Mouse (Mus musculus): Measurements from ENCODE around the gene Hivep3. TPM values are rescaled to one million over a fixed set of nuclear protein-coding genes. Genes with fewer than 3 reads are reported as not detected.

The Hivep3 gene
- total RNA-seq, 4 experiments from 2014 or later: 44.8 to 49.2 (median 47.6) TPM

DNA sequence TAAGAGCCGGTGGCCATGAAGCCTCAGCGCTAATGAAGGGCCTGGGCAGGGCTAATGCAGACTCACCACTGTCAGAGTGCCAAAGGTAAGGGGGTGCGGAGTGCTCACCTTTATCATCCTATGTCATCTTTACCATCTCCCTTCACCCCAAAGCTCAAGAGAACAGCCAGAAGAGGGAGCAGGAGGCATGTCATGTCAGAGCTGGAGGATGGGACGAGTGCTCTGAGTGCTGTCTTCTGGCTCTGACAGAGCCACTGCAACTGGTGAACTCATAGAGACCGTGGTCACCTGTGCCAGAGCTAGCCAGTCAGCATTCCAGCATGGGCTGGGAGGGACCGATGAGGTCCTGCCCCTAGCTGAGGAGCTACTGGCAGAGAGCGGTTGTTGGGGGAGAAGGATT, 27.2 kb downstream of the Hivep3 start:
- DNase-seq (ENCODE audit: low spot score in 2 of 2): no peak

DNA sequence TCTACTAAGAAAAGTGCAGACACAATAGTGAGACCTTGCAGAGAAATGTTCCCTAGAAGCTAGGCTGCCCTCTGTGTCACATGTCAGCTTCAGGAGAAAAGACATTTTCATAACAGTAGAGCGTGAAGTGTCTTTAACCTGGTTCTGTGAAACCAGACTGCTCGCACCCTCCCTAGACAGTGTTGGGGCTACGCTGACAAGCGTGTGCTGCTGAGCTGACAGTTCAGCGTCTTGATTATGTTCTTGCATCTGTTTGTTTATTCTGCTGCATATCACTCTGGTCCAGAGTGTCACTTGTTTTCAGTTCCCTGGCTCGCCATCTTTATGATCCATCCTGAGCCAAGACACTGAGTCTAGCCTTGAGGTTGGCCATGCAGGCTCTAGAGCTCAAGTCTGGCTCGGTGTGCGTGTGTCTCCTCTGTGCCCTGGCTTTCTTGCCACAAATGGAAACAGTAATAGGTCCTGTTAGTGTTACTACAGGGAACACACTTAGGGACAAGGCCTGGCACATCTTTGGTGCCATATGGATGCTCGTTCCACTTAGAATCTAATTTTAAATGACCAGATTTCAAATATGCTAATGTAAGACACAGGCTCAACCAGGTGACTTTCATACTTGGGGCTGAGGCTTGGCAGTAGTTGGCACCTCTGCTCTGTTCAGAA, 28.0 kb downstream of the Hivep3 start:
- DNase-seq (ENCODE audit: low spot score in 2 of 2): peak in 1 of 2 experiments; percentile 45

DNA sequence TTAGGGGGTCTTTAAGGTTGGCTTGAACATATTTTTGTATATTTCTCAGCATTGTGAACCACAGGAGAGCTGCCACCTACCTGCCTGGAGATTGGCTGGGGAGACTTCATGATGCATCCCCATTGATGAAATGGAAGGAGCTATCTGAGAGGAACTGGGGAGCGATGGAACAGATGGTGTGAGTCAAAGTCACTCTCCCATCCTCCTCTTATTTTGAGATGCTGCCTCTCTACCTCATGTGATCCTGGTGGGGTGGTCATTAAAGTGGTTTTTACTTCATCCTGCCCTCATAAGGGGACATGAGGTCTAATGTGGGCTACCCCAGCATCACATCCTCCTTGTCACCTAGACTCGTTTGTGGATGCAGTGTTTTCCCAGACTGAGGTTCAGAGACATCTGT, 28.6 kb downstream of the Hivep3 start:
- DNase-seq (ENCODE audit: low spot score in 2 of 2): no peak

DNA sequence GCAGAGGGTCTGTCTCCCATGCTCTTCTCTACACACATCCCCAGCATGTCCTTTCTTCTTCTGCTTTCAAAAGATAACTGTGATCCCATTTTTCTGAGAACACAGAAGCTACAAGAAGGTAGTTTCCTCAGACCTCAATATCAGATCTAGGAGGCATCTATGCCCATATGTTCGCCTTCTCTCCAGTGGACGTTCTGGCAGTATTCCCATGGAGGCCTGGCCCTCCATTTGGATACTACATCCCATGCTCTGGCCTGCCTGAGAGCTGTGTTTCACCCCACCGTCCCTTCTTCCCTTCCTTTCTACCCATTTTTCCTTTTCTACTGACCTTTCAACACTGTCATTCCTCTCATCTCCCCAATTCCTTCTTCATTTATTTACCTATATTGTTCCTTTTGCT, 34.5 kb downstream of the Hivep3 start:
- DNase-seq (ENCODE audit: low spot score in 2 of 2): no peak

DNA sequence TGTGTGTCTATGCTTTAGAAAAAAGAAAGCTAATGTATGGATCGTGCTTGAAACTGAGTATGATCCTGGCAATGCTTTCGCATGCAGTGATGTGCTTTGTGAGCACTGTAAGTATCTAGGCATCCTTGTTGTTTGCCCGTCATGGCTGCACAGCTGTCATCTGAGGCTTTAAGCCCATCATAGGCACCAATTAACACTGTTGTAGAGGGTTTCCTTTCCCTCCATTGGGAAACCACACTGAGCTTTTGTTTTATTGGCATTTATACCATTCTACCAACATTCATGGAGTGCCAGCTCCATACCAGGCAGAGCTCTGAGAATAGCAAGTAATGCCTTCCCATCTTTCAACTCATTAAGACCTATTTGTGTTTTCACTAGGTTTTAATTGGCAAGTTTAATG, 42.3 kb downstream of the Hivep3 start:
- DNase-seq (ENCODE audit: low spot score in 2 of 2): no peak

DNA sequence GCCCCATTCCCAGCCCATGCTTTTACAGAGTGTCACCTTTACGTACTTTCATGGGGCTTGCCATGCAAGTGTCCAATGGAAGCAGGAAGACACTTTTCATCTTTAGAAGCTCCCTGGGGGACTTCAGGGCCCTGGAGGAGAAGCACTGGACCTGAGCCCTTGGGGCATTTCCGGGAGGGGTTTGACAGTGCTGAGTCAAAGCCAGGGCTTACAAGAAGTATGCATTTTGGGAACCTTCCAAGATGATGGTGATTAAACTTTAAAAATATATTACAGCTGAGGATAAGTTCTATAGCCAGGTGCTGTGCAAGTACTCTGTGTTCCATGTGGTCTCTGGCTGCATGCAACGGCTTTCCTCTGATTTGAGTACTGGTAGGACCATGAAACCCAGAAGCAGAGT, 43.6 kb downstream of the Hivep3 start:
- no peak for DNase-seq (ENCODE audit: low spot score in 2 of 2)

DNA sequence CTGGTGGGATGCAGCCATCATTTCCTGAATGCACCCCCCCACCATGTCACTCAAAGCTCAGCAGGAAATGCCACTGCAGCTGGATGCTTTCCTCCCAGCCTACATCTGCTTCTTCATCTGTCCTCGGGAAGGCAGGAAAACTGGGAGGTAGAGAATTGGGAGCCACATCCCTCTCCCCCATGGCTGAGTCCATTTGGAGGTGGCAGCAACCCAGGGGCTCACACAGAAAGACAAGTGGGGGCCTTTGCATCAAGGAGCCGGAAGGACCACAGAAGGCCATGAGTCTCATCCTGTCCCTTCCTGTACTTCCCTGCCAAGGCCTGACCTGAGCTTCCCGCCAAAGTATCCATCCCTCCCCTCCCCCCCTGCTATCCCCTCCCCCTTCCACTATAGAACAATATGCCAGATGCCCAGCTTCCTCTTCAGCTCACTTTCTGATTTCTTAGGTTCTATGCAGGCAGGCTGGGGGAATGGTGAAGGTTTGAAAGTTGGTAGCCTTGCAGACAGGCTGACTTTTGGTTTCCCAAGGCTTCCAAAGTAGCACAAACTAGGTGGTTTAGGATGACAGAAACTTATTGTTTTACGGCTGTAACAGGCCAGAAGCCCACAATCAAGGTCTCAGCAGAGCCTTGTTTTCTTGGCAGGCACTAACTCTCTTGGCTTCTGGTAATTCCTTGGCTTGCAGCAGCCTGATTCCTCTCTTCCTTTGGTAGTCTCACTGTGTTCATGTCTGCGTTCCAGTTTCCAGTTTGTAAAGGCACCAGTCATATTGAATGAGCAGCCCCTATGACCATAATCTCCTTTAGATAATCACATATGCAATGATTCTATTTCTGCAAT, 46.2 kb downstream of the Hivep3 start:
- no peak for DNase-seq (ENCODE audit: low spot score in 2 of 2)

DNA sequence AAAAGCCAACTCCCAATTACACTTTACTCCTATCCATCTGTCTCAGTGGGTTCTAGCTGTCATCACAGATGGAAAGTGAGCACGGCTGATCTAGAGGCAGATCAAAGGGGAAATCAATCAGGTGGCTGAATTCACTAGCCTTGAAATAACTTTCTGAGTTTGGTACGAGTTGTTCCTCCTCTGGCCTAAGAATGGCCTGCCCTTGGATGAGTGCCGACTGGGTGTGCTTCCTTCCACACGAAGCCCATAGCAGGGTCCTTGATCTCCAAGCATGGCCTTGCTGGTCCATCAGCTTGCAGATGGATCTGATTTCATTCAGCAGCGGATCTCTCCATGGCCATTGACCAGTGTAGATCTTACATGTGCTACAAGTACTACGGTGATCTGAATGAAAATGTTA, 47.3 kb downstream of the Hivep3 start:
- DNase-seq (ENCODE audit: low spot score in 2 of 2): no peak

DNA sequence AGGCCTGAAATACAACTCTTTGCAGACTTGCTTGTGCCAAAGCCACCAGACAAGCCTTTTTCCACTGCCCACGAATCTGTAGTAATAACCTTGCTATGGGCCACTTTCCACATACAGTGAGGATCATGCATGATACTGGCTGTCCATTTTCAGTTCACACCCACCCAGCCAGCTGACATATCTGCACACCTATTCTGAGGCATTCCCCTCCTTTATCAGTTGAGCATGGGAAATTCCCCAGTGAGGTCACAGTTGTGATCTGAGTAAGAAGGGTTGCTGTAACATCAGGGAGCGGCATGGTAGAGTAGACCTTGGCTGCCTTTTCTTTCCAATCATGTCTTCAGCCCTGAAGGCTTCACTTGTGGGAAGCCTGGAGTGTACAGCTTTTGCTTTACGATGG, 51.4 kb downstream of the Hivep3 start:
- DNase-seq (ENCODE audit: low spot score in 2 of 2): no peak

DNA sequence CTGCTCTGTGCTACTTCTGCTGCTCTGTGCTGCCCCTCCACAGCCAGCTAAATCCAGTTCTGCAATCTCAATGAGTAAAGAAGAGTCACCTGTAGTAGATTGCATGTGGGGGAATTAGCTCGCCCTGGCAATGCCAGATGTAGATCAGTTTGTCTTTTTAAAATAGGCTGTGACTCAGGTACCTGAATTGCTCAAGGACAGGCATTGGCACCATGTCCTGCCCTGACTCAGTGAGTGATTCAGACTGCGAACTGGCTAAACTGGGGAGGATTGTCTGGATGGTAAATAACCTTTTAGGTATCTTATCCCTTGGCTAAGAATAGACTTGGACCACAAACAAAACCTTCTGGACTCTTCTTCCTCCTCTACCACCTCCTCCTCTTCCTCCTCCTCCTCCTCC, 52.7 kb downstream of the Hivep3 start:
- DNase-seq (ENCODE audit: low spot score in 2 of 2): no peak

DNA sequence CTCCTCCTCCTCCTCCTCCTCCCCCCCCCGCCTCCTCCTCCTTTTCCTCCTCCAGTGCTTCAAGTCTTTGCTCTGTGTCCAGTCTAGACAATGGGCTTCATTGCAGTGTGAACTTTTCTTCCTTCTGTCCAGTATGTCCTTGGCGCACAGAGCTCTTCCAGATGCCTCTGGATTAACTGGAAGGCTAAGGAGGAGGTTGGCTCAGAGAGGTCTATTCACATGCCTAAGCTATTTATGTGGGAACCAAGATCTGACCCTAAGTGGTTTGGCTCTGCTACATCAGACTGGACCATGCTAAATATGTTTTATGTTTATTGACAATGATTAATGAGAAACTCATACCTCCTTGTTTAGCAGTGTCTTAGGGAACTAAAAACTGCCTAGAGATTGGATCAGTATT, 53.1 kb downstream of the Hivep3 start:
- no peak for DNase-seq (ENCODE audit: low spot score in 2 of 2)

DNA sequence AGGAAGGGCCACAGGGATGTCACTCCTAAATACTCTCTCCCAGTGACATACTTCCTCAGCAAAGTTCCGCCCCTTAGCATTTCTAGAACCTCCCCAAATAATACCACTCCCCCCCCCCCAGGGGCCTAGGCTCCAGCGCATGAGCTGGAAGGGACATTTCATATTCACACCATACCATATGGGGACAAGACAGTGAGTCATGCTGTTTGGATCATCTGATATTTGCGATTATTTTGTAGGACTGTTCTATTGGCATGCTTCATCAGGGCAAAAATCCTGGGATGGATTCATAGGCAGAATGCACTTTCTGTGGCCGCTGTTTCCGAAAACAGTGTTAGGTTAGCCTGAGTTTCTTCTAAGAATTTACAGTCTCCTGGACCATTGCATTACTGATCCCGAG, 55.2 kb downstream of the Hivep3 start:
- DNase-seq (ENCODE audit: low spot score in 2 of 2): no peak

DNA sequence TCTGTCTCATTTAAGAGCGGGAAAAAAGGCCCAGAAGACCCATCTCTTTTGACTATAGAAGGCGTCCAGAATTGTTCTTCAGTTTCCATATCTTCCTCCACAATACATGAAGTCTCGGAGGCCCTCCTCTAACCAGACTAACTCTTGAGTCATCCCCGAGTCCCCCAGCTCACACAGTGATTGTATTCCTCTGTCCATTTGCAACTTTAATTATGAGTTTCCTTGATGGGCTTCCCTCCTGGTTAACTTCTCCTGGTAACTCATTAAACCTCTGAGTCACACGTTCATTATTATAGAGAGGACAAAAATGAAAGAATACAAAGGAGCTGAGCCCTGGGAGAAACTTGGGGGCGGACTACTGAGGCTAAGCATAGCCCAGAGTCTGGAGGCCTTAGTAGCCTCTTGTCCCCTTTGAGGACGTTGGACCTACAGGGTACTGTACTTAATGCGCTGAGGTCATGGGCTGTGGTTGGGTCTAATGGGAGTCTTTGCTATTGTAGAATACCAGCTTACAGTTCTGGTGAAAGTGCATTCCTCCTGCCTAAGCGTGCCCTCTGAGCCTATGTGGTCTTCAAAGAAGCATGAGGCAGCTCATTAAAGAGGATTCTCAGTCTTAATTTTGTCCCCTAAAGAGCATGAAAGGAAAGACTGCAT, 56.0 kb downstream of the Hivep3 start:
- no peak for DNase-seq (ENCODE audit: low spot score in 2 of 2)

DNA sequence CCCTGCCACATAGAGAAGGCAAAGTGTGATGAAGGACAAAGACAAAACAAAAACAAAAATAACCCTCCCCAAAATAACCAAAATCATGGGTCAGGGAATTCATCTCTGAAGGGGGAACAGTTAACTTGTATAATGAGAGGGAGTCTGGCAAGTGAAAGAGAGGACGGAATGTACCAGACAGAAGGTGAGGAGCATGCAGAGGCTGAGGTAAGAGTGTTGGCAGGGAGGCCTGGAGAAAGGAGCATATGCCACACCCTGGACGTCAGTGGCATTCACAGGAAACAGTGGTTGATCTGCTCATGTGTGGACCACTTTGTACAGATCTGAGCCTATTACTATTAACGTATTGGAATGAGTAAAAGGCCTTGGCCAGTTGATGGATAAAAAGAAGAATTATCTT, 65.3 kb downstream of the Hivep3 start:
- no peak for DNase-seq (ENCODE audit: low spot score in 2 of 2)

DNA sequence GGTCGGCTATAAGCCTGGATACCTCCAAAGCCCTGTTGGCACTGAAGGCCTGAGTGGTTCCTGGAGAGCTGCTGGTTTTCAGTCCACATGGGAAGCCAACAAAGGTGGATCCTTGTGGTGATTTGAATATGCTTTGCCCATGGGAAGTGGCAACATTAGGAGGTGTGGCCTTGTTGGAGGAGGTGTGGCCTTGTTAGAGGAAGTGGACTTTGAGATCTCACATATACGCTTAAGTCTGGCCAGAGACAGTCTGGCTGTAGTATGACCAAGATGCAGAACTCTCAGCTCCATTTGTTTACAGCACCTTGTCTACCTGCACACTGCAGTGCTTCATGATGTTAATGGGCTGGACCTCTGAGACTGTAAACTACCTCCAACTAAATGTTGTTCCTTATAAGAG, 73.0 kb downstream of the Hivep3 start:
- DNase-seq (ENCODE audit: low spot score in 2 of 2): no peak

DNA sequence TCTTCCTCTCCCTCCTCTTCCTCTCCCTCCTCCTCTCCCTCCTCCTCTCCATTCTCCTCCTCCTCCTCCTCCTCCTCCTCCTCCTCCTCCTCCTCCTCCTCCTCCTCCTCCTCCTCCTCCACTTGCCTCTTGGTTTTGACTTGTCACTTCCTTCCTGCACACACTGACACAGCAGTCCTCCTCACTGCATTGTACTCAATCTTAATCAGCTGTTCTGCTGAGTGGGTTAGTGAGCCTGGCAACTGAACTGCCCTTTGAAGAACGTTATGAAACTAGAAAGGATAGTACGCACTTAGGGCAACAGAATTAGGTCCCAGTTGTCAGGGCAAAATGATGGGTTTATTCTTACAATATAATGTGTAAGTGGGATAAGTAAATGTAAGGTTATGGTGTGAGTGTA, 73.8 kb downstream of the Hivep3 start:
- DNase-seq (ENCODE audit: low spot score in 2 of 2): no peak

DNA sequence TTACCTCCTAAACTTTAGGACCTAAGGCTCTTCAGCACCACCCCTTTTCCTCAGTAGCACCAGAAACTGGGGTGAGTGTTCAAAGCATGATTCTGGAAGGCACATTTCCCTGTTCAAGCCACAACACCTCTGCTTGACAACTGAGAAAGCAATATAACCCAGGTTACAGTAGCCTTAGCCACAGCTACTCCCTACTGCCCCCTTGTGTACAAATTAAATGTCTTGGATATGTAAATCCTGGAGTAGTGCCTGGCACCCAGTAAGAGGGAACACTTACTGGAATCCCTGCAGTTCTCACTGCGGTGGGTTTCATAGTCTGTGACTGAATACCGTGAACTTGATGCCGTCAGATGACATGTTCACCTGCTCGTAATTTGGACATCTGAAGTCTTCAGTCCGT, 75.7 kb downstream of the Hivep3 start:
- DNase-seq (ENCODE audit: low spot score in 2 of 2): no peak

DNA sequence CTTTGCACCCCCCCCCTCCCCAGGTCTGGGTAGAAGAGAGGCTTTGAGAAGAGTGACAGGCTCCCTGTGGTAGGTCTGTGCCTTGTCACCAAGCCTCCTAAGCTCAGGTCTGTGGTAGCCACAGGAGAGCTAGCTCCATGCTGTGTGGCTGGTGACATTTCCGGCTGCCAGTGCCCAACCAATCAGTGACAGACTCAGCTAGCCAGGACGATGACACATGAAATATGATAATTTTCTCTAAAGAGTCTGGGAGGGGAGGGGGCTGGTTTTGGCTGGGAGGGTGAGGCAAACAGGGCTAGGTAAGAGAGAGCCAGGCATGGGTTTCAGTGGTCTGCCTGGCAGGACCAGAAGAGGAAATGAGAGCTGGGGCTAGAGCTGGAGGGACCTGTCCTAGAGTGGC, 79.2 kb downstream of the Hivep3 start:
- DNase-seq (ENCODE audit: low spot score in 2 of 2): peak in 1 of 2 experiments; percentile 61

DNA sequence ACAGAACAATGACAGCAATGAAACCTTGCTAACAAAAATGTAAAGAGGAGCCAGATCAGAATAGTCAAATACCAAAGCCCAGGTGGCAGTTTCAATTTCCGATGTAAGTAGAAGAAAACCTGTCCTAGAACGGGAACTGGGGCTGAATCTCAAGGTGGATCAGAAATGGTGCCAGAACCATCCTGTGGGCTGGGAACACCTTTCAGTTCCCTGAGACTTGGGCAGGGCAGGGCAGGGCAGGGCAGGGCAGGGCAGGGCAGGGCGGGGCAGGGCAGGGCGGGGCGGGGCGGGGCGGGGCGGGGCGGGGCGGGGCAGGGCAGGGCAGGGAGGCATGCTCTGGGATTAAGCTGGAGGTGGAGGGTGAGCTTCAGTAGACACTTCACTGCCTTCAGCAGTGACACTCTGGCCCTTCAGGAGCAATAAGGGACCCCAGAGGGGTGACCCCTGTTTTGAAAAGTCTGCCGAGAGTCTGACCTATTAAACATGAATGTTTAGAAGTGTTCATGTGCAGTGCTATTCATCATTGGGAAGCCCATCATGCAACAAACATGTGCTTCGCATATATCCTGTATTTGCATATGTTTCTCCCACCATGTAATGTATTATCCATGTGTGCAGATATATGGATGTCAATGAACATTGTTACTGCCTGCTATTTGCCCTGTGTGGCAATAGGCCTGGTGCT, 80.1 kb downstream of the Hivep3 start:
- no peak for DNase-seq (ENCODE audit: low spot score in 2 of 2)

DNA sequence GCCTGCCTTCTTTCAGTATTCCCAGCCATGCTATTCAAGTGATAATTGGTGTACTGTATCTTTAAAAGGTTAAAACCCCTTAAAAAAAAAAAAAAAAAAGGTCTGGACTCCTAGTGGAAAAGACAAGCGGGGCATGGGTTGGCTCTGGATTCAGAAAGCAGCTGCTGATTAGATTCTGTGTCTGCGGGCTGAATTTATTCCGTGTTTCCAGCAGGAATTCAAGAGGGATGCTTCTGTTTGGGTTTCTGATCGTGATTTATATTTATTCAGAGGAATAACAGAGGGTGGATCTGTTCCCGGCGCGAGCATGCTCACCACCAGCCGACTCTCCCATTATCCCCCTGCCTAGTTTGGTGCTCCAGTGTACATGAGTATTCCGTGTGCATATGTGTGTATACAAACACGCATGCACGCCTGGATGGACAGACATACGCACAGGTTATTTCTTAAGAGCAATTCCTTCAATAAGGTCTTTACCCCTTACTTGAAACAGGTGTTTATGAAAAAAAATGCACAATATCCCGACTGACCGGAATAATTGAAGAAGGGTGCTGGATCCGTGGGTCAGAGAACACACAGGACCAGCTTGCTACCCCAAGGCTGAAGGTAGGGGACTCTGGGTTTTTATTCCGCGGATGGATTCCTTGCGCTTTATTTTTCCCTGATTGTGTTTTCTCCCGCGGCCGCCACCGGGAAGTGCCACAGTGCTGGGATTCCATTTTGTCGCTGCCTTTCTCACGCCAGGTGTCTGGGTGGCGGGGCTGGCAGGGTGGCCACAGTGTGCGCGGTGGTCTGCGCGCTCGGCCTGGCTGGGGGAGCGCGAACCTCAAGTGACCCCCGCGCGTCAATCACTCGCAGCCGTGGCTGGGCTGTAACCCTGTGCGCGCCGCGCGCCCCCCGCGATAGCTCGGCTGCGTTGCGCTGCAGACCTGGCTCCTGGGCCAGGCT, 80.9 kb downstream of the Hivep3 start:
- peak in 1 of 2 experiments; percentile 41 for DNase-seq (ENCODE audit: low spot score in 2 of 2)

Measured in left cerebral cortex, adult 8-10 months (tissue).